Mouse (Mus musculus): Measurements from ENCODE around the gene Per1.
"Not testable (repeated sequence)": the region's sequence is repeated elsewhere in the genome, so short reads cannot be mapped to it uniquely, and the experiment has no call there.

Per1 gene

DNA sequence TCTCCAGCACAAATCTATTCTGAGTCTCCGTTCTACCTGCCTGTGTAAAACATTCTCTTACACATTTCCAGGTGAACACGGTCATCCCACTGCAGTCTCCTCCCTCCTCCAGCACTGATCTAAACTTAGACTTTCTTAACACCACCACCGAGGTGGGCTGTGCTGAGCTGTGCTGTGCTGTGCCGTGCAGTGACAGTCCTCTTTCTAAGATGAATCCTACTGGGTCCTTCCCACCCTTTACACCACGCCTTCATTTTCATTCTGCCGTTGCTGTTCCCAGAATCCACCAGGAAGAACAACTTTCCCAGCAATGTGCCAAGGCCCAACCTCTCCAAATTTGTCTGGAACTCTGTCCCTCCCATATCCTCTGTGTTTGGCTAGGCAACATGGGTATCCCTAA, 8.6 kb upstream of the Per1 start:
- DNase-seq: no peak

- no peak for DNase-seq
These were observed 7.9 kb upstream of the Per1 start for GRCm38 (mm10) chr11:69087082-69087481.

GRCm38 (mm10) chr11:69087597-69087996, 7.4 kb upstream of the Per1 start:
- no peak for DNase-seq

- peak; percentile 79 to 92 for DNase-seq
These were observed 6.7 kb upstream of the Per1 start, which contains the start of gene Vamp2 for GRCm38 (mm10) chr11:69088103-69088855. Gene Vamp2 (plus strand): TSS chr11:69088490.

DNA sequence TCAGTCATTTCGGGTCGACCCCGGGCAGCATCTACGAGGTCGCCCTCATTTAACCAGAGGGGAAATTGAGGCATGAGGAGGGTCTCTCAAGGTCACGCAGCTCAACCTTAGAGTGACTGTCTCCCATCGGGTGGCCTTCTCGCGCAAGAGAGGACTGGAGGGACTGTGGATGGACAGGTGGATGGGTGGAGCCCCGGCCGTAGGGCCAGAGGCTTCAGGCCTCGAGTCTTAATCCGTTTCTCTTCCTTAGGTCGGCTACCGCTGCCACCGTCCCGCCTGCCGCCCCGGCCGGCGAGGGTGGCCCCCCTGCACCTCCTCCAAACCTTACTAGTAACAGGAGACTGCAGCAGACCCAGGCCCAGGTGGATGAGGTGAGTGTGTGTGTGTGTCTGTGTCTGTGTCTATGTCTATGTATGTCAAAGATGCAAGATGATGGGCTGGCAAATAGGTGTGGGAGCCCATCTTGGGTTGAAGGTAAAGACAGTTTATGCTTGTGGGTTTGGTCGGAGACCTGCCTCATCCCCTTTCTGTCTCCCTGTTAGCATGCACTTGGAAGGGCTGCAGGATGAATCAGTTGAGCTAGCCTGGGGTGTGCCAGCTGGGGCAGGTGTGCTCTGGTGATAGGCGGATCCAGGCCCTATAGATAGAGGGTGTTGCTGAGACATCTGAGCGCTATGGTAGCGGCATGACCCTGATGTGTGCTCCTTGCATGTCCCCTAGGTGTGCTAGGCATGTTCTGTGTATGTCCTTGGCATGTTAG, 6.0 kb upstream of the Per1 start:
- peak in 1 of 2 experiments; percentile 28 for DNase-seq

- DNase-seq: no peak
These were observed 5.3 kb upstream of the Per1 start for GRCm38 (mm10) chr11:69089616-69090290.

DNA sequence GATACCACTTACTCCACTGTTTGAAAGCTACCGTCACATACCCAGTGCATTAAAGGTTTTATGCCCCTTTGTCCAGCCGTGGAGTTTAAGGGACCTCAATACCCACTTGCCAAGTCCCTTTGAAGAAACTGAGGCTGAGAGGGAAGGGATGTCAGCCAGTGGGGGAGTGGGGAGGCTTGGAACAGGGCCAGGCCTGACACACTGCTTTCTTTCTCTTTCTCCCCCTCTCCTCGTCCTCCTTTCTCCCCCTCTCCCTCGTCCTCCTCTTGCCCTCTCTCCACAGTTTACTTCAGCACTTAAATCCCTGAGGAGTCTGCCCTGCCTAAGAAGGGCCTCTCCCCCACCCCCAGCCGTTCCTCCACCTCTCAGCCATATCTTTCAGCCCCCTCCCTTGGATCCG, 4.7 kb upstream of the Per1 start:
- DNase-seq: no peak

DNA sequence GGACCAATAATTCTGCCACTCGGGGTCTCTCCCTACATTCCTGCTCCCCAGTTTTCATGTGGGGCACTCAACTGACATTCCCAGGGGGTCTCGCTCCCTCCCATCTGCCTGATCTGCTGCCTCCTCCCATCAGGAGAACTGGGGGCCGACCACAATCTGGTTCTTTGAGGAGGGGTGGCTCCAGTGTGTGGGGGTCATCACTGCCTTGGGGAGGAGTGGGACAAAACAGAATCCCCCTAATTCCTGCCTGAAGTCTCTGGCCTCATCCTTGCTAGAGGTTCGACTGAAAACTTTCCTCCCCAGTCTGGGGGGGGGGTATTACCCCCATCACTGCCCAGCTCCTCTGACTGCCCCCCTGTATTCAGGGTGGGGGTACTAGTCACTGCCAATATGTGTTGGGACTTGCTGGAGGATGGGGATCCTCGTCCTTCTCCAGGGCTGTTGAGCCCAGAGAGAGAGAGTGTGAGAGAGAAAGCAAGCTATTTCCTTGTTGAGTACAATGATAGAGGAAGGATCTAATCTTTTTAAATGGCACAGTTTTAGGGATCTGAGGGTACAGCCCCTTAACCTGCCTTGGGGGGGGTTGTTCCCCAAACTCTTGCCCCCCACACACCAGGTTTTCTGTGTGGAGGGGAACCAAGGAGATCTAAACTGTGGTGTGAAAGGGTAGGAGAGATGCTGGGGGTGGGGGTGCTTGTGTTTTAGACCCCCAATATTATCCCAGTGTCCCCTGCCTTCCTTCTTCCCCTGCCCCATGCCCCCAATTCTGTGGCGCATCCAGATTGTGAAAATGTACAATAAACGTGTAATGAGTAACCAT, 3.2 kb upstream of the Per1 start:
- no peak for DNase-seq

- DNase-seq: peak; percentile 78 to 94
These were observed 2.6 kb upstream of the Per1 start for GRCm38 (mm10) chr11:69092386-69092751.

GRCm38 (mm10) chr11:69092871-69093270, 2.1 kb upstream of the Per1 start:
- DNase-seq: no peak

GRCm38 (mm10) chr11:69093856-69094255, 1.2 kb upstream of the Per1 start:
- DNase-seq: not testable (repeated sequence)

GRCm38 (mm10) chr11:69095511-69096231, 654 bp downstream of the Per1 start:
- DNase-seq: peak in 1 of 2 experiments; percentile 36

DNA sequence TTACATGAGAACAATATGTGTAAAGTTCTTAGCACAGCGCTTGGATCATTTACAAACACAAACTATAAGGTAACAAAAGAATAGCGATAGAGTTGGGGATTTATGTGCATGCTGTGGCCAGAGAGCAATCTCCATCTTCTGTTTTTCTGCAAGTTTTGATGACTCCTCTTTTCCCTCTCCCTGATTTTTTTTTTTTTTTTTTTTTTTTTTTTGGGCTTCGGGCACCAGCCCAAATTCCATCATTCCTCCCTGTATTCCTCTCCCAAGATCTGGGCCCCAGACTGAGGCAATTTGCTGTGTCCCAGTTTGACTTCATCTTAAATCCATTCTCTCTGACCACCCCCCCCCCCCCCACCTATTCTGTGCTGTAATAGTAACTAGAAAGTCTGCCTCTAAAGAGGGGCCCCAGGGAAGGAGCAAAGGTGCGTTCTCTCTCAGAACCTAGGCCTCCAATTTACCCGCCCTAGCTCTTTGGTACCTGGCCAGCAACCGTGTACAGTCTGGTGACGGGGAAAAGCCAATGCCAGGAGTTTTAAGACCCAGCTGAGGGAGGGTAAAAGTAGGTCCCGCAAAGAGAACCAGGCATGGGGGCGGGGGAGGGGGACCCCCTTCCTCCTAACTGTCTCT, 1.5 kb downstream of the Per1 start:
- DNase-seq: no peak

GRCm38 (mm10) chr11:69096987-69097900, 2.2 kb downstream of the Per1 start:
- DNase-seq: peak; percentile 86 to 90

- no peak for DNase-seq
These were observed 3.2 kb downstream of the Per1 start for GRCm38 (mm10) chr11:69098039-69098761.

DNA sequence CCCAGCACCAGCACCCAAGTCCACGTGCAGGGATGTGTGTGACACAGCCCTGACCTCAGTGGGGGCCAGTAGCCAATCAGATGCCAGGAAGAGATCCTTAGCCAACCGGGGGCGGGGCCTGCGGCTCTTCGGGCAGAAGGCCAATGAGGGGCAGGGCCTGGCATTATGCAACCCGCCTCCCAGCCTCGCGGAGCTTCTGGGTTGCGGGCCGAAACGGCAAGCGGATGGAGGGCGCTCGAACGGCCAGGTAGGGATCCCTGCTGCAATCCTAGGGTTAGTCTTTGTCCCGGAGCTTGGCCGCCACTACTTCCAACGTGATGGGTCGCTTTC, 3.7 kb downstream of the Per1 start:
- peak; percentile 91 to 93 for DNase-seq

- DNase-seq: peak; percentile 48 to 49
These were observed 4.3 kb downstream of the Per1 start for GRCm38 (mm10) chr11:69099177-69099914.

DNA sequence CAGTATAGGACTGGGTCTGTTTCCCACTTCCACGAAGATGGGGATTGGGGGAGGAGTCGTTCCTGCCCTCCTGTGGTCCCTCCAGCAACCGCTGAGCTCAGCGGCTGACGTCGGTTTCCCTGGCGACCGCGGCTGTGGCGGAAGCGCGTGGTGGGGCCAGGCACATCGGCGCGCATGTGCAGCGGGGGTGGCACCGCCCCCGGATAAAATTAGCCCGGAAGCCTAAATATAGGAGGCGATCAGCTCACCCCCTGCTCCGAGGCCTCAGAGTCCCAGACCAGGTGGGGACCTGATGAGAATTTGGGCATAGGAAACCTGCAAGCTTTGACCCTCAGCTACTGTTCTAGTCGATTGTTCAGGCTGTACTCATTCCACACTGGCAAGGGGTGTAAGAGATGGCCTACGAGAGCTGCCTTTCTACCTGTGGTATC, 4.9 kb downstream of the Per1 start:
- peak; percentile 91 to 93 for DNase-seq
